Mouse (Mus musculus): ENCODE measurements at regions not wholly inside any gene's neighbourhood (a gene's known extent, or its start where the extent isn't known, plus 50 kb on each side); places are given as distances from the start of the nearest gene placed in this dataset.

GRCm38 (mm10) chr9:23029421-23029820, 193.5 kb upstream of the Bmper start:
- 88% methylated on average over 4 of the region's 4 CpGs for WGBS
- no peak for ATAC-seq (replicated peaks)

GRCm38 (mm10) chr9:23030138-23030537, 192.7 kb upstream of the Bmper start:
- Histone ChIP-seq H3K27ac (no peak overlapping the region), H3K4me3 (no peak overlapping the region), H3K36me3 (replicated peaks) (no peaks in the 10 kb centered on the region), H3K27me3 (replicated peaks) (peaks cover 5% of the 10 kb centered on the region; the same call in 1 of the 2 replicates), H3K4me2 (no peak overlapping the region), H3K4me1 (peaks cover 5% of the 10 kb centered on the region), H3K9me3 (no peaks in the 10 kb centered on the region), H3K9ac (no peak overlapping the region)
- 84% methylated on average over 11 of the region's 11 CpGs for WGBS
- ATAC-seq (replicated peaks): no peak

More at GRCm38 (mm10) chr9:23029421-23029820, 193.5 kb upstream of the Bmper start:
- Histone ChIP-seq H3K36me3 (replicated peaks) (no peaks in the 10 kb centered on the region), H3K4me2 (no peak overlapping the region), H3K4me1 (peaks cover 5% of the 10 kb centered on the region), H3K9ac (no peak overlapping the region), H3K9me3 (no peaks in the 10 kb centered on the region), H3K27me3 (replicated peaks) (peaks cover 5% of the 10 kb centered on the region; the same call in 1 of the 2 replicates), H3K27ac (no peak overlapping the region), H3K4me3 (no peak overlapping the region)

- WGBS: 72% methylated on average over 2 of the region's 2 CpGs
- H3K27me3 ChIP-seq (replicated peaks): peaks cover 5% of the 10 kb centered on the region; the same call in 1 of the 2 replicates
- ATAC-seq (replicated peaks): no peak
Measured at GRCm38 (mm10) chr9:23030546-23030945, 192.3 kb upstream of the Bmper start.

GRCm38 (mm10) chr9:23031916-23032315, 191.0 kb upstream of the Bmper start:
- H3K27me3 ChIP-seq (replicated peaks): peaks cover 5% of the 10 kb centered on the region; the same call in 1 of the 2 replicates
- no peak for ATAC-seq (replicated peaks)
- H3K4me2 ChIP-seq: no peak overlapping the region
- H3K36me3 ChIP-seq (replicated peaks): no peaks in the 10 kb centered on the region
- H3K9ac ChIP-seq: no peak overlapping the region
- WGBS: 91% methylated on average over 9 of the region's 9 CpGs
- no peaks in the 10 kb centered on the region for H3K9me3 ChIP-seq
- H3K4me1 ChIP-seq: peaks cover 15% of the 10 kb centered on the region
- H3K27ac ChIP-seq: no peak overlapping the region
- H3K4me3 ChIP-seq: no peak overlapping the region

More at GRCm38 (mm10) chr9:23030546-23030945, 192.3 kb upstream of the Bmper start:
- no peak overlapping the region for H3K4me3 ChIP-seq
- peaks cover 5% of the 10 kb centered on the region for H3K4me1 ChIP-seq
- H3K9ac ChIP-seq: no peak overlapping the region
- no peak overlapping the region for H3K4me2 ChIP-seq
- H3K27ac ChIP-seq: no peak overlapping the region
- H3K36me3 ChIP-seq (replicated peaks): no peaks in the 10 kb centered on the region
- no peaks in the 10 kb centered on the region for H3K9me3 ChIP-seq

- H3K36me3 ChIP-seq (replicated peaks): no peaks in the 10 kb centered on the region
- no peak overlapping the region for H3K27ac ChIP-seq
- no peak overlapping the region; the same call in 1 of the 2 replicates for H3K4me2 ChIP-seq
- no peak overlapping the region for H3K4me3 ChIP-seq
- no peaks in the 10 kb centered on the region for H3K9me3 ChIP-seq
- H3K9ac ChIP-seq: no peak overlapping the region
- H3K4me1 ChIP-seq: peaks cover 13% of the 10 kb centered on the region
- no peak for ATAC-seq (replicated peaks)
- H3K27me3 ChIP-seq (replicated peaks): no peaks in the 10 kb centered on the region
- 75% methylated on average over 6 of the region's 6 CpGs for WGBS
Measured at GRCm38 (mm10) chr9:23035306-23035705, 187.6 kb upstream of the Bmper start.

GRCm38 (mm10) chr9:23035901-23036610, 186.8 kb upstream of the Bmper start:
- Histone ChIP-seq H3K36me3 (replicated peaks) (no peaks in the 10 kb centered on the region), H3K4me1 (peaks cover 13% of the 10 kb centered on the region), H3K27me3 (replicated peaks) (no peaks in the 10 kb centered on the region), H3K9ac (no peak overlapping the region), H3K27ac (no peak overlapping the region), H3K4me2 (peak overlapping the region; percentile 38), H3K9me3 (no peaks in the 10 kb centered on the region), H3K4me3 (peak overlapping the region; percentile 4; the same call in 1 of the 2 replicates)
- ATAC-seq (replicated peaks): no peak; the same call in 1 of the 2 replicates
- WGBS: 9% methylated on average over 16 of the region's 16 CpGs

GRCm38 (mm10) chr9:23037513-23037914, 185.4 kb upstream of the Bmper start:
- ATAC-seq (replicated peaks): no peak
- H3K4me2 ChIP-seq: no peak overlapping the region
- H3K27me3 ChIP-seq (replicated peaks): no peaks in the 10 kb centered on the region
- H3K4me1 ChIP-seq: peaks cover 13% of the 10 kb centered on the region
- H3K36me3 ChIP-seq (replicated peaks): no peaks in the 10 kb centered on the region
- H3K27ac ChIP-seq: no peak overlapping the region
- no peaks in the 10 kb centered on the region for H3K9me3 ChIP-seq
- no peak overlapping the region for H3K9ac ChIP-seq
- 65% methylated on average over 9 of the region's 9 CpGs for WGBS
- no peak overlapping the region for H3K4me3 ChIP-seq

- no peaks in the 10 kb centered on the region for H3K27me3 ChIP-seq (replicated peaks)
- H3K4me3 ChIP-seq: no peak overlapping the region
- H3K9me3 ChIP-seq: no peaks in the 10 kb centered on the region
- H3K4me1 ChIP-seq: peaks cover 13% of the 10 kb centered on the region
- no peak overlapping the region for H3K27ac ChIP-seq
- no peak overlapping the region for H3K9ac ChIP-seq
- 84% methylated on average over 6 of the region's 6 CpGs for WGBS
- no peaks in the 10 kb centered on the region for H3K36me3 ChIP-seq (replicated peaks)
- no peak for ATAC-seq (replicated peaks)
- no peak overlapping the region for H3K4me2 ChIP-seq
Measured at GRCm38 (mm10) chr9:23039588-23039987, 183.3 kb upstream of the Bmper start.

- Histone ChIP-seq H3K27me3 (replicated peaks) (no peaks in the 10 kb centered on the region), H3K9me3 (no peaks in the 10 kb centered on the region), H3K27ac (no peak overlapping the region), H3K36me3 (replicated peaks) (no peaks in the 10 kb centered on the region), H3K9ac (no peak overlapping the region), H3K4me3 (no peak overlapping the region), H3K4me2 (no peak overlapping the region), H3K4me1 (peaks cover 10% of the 10 kb centered on the region)
- 52% methylated on average over 5 of the region's 5 CpGs for WGBS
- no peak for ATAC-seq (replicated peaks)
Measured at GRCm38 (mm10) chr9:23041025-23041424, 181.9 kb upstream of the Bmper start.

GRCm38 (mm10) chr9:23041537-23042472, 181.1 kb upstream of the Bmper start:
- ATAC-seq (replicated peaks): no peak
- Histone ChIP-seq H3K9me3 (no peaks in the 10 kb centered on the region), H3K4me1 (0 out of 2 replicates have a peak, but pooled peaks cover 3% of the 10 kb centered on the region), H3K4me3 (no peak overlapping the region), H3K9ac (no peak overlapping the region), H3K27ac (no peak overlapping the region), H3K36me3 (replicated peaks) (no peaks in the 10 kb centered on the region), H3K27me3 (replicated peaks) (no peaks in the 10 kb centered on the region), H3K4me2 (no peak overlapping the region)
- 73% methylated on average over 22 of the region's 22 CpGs for WGBS

- Histone ChIP-seq H3K4me2 (no peak overlapping the region), H3K9ac (no peak overlapping the region), H3K27me3 (replicated peaks) (no peaks in the 10 kb centered on the region), H3K4me3 (no peak overlapping the region), H3K36me3 (replicated peaks) (no peaks in the 10 kb centered on the region), H3K27ac (no peak overlapping the region), H3K4me1 (no peaks in the 10 kb centered on the region), H3K9me3 (no peaks in the 10 kb centered on the region)
- ATAC-seq (replicated peaks): no peak
- WGBS: 87% methylated on average over 4 of the region's 4 CpGs
Measured at GRCm38 (mm10) chr9:23043006-23043405, 179.9 kb upstream of the Bmper start.

GRCm38 (mm10) chr9:23045486-23045885, 177.4 kb upstream of the Bmper start:
- Histone ChIP-seq H3K4me2 (no peak overlapping the region), H3K36me3 (replicated peaks) (no peaks in the 10 kb centered on the region), H3K27me3 (replicated peaks) (no peaks in the 10 kb centered on the region), H3K9me3 (no peaks in the 10 kb centered on the region), H3K27ac (no peak overlapping the region), H3K9ac (no peak overlapping the region), H3K4me3 (no peak overlapping the region), H3K4me1 (no peaks in the 10 kb centered on the region)
- WGBS: 19% methylated on average over 2 of the region's 2 CpGs
- ATAC-seq (replicated peaks): no peak
